Mouse (Mus musculus) adrenal gland, postnatal 25 days (tissue): ENCODE measurements at regions not wholly inside any gene's neighbourhood (a gene's known extent, or its start where the extent isn't known, plus 50 kb on each side); places are given as distances from the start of the nearest gene placed in this dataset.

Experiments used
- DNase-seq: peaks from one replicate; pipeline ENCODE4 v3.0.0; 2021; ENCODE audit warnings: mixed read lengths

DNA sequence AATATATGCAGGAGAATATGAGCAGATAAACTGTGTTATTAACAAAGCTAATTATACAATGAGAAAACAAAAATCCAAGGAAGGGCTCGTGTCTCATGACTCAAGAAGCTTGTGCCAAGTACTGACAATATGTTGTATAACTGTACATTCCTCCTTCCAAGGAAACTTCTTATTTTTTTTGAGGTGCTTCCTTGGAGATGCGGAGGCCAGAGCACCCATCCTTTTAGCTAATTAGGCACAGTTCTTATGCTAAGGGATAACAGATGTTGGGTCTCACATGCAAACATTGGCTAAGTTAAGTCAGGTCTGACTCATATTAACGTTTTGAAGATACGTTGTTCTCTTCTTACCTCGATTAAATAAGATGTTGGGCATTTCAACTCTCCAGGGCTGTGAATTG is 426.1 kb downstream of the Adra2a start:
- no peak for DNase-seq

DNA sequence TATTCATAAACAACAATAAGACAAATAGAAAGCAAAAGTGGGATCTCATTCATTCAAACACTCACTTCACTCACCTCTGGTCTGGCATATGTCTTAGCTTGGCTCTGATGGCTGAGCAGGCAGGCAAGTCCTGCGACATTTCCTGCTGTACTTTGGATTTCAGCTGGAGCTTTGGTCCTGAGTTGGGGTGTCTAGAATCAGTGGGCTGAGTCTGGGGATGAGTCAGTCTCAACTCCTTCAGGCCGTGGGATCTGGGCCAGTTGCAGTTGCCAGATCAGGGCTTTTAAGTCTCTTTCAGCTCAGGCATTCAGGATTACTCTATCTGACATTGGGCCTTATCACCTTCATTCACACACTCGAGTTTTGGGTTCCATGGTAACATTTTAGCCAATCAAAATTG is 454.1 kb downstream of the Adra2a start:
- DNase-seq = peak; percentile 10

DNA sequence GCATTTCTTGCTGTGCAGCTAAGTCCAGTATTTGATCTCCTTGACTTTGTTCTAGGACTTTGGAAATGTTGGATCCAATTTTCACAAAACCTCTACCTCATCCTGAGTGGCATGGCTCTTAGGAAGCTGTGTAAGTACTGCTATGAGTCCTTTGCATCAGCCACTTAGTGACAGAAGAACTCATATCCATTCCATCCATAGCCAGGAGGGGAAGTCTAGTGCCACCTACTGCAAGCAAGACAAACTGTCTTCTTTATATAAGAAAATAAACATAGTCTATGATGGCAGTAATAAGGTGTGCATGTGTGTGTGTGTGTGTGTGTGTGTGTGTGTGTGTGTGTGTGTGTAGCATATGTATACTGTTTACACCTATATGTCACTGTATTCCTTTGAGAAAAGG is 489.9 kb downstream of the Adra2a start:
- no peak for DNase-seq

DNA sequence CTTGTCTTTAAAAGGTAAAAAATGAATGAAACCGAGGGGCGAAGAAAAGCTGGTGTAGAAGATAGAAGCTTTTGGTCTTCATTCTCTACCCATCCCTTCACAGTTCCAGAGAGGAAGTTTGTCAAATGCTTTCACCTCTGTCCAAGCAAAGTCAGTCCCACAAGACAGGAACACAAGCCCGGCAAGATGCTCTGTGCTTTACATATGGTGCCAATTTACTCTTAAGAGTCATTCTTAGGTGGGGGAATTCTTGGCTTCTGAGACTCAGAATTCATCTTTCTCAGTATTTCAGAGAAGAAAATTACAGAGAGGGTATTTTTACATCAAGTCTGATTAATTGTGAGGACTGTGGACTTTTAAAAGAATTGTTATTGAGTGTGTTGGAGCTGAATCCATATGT is 511.4 kb downstream of the Adra2a start:
- no peak for DNase-seq

DNA sequence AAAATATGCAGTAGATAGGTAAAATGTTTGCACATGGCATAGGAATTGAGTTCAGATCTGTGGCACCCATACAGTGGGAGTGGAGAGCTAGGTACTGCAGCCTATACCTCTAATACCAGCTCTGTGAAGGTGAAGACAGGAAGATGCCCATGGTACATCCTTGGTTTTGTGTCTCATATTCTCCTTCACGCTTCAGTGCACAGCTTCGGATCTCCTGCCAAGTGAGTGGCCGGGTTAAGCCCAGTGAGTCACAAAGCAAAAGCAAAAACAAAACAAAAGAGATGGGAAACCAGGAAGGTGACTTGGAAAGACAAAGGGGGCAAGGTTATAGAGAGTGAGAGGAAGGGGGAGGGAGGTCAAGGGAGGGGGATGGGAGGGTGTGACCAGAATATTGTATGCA is 514.0 kb downstream of the Adra2a start:
- DNase-seq = no peak

DNA sequence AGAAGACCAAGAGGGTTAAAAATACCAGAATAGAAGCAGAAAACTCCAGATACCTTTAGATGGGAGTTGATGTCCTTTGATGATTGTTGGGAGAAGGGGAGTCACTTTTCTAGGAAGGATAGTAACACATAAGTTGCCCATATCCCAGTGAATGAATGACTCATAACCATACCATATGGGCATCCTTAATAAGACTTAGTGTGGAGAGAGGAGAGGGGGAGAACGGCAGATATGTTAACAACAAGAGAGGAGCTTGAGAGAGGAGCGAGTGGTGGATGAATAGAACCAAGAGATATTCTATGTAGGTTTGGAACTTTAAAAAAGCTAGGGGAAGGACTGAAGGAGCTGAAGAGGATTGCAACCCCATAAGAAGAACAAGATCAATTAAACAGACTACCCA is 539.6 kb downstream of the Adra2a start:
- DNase-seq = no peak

DNA sequence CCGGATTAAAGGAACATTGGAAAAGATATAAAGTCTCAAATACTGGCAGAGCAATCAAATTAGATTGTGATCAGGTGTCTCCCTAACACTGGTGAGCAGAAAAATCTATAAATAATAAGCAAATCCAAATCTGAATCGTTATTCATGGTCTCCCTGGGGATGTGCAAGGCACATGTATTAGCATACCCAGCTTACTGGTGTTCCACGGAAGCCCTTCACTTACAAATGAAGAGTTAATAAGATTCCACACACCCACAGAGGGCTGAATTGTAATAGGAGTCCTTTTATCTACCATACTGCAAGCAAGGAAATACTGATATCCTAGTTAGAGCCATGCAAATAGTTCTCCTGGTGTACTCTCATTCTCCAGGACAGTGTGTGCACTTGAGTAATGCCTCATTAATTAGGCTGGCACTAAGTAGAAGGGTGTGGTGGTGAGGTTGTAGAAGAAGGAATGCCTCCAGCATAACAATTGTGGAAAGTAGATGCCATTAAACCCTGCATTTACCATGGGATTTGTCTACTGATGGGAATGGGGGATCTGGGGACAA is 540.8 kb downstream of the Adra2a start:
- DNase-seq = no peak

DNA sequence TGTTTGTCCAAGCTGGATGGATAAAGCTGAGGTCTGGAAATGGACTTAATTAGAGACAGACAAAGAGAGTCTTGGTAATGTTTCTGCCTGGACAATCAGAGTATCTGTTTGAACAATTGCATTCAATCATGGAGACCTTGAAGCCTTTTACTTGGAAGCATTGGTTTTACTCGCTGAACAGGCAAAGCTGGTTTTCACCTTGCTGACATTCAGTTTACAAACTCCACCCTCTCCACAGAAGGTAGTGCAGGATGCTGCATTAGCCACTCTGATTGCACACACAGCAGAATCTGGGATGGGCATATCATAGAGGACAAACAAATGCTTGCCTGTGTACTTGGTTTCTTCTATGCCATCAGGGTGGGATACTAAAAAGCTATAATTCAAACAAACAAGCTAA is 541.4 kb downstream of the Adra2a start:
- no peak for DNase-seq

DNA sequence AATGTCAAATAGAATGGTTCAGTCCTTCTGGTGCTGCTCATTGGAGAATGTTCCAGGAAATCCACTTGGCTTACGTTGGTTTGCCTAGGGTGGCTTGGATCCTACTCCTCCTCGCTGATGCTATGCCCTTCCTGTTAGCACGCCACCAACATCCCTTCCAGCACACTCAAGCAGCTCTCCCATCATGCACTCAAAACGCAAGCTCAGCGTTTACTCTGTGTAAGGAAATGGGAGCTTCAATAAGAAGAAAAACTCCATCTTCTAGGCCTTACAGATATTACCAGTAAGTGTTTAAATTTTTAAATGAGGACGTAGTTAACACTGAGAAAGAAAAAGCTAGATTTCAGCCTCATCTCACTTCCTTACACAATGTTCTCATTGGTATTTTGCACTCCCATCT is 523.7 kb downstream of the Gpam start:
- no peak for DNase-seq

DNA sequence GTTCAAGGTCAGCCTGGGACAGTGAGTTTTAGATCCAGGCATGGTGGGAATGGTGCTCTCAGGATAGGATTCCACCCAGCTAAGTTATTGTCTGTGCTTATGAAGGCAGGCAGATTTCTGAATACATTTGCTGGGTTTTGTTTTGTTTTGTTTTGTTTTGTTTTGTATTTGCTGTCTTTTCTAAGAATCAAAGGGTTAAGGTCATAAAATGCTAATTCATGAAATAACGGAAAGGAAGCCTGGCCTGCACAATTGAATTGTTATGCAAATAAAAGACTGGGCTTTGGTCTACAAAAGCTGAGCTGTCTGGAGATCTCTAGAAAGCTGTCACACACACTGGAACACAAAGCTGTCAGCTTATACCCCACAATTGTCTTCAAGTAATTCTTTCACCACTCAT is 521.7 kb downstream of the Gpam start:
- DNase-seq = no peak

DNA sequence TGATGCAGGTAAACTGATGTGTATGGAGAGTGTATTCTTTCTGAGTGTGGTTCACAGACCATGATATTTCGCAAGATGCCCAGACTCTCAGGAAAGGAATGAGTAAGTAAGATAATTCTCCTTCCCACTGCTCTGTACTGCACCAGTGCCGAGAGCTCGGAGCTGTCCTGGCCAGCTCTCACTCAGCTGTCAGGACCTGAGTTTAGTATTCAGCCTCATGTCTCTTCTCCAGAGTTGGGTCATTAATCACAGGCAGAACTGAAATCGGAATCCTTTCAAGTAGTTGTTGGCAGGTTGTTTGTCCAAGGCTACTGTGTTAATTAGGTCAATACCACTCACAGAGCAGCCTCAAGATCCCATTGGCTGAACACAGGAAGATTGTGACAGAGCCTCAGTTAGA is 510.1 kb downstream of the Gpam start:
- no peak for DNase-seq
